Mouse (Mus musculus) monocyte, adult 2 months (primary cell): ENCODE results near the gene Gm7954.
"Not testable (repeated sequence)": the region's sequence is repeated elsewhere in the genome, so short reads cannot be mapped to it uniquely, and the experiment has no call there.

Experiments used
- DNase-seq, 2 experiments: peaks; one replicate each; pipeline ENCODE4 v3.0.0; 2022; ENCODE audit warnings: low spot score in 2 of 2, low read depth in 1 of 2

Gene Gm7954

GRCm38 (mm10) chr14:41453418-41453817, at the start of gene Gm7954:
Gene Gm7954 (minus strand): TSS chr14:41453518.
- DNase-seq: not testable (repeated sequence)

DNA sequence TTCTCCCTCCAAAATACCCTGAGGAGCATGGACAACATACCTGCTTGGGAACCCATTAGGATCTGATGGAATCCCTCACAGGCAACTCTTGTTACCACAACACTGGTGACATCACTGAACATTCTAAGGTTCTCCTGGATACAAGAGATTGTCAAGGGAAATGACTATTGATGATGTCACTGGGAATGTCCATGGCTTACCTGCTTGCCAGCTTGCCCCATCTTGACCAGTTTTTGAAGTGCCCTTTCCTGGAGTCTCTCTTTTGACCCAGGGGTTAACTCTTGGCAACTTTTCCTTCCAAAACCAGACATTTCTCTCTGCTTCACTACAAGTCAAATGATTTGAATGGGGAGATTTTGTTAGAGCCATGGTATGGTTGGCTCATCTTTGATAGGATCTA, 36.1 kb upstream of the Gm7954 start, which contains the start of gene Gm3486:
Gene Gm3486, minus strand, starts transcription at position 101 of the 400 bp plus-strand sequence.
- not testable (repeated sequence) for DNase-seq

DNA sequence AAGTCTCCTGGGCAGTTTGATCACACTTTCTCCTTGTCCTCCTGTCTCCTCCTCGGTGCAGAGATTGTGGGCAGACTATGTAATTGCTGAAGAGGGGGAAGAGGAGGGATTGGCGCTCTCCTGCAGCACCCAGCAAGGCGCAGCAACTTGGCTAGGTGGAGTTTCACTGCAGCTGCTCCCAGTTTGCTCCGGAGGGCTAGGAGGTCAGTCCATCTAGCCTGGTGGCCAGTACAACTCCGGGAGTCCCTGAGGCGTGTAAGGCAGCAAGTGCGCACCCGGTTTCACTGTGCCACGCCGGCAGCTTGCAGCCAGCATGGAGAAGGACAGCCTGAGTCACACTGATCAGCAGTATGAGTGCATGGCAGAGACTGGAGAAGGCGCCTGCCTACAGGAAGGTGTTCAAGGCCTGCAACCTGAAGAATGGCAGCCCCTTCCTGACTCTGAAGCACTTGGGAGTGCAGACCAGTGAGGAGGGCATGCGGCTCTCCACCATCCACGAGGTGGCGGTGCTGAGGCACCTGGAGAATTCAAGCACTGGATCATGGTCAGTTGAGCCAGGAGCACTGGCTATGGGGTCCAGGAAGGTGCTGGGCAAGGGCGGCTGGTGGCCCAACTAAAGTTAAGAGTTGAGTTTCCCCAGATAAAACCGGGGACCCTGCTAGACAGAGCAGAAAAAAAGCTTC, 27.8 kb downstream of the Gm7954 start:
- not testable (repeated sequence) for DNase-seq

GRCm38 (mm10) chr14:41424694-41425093, 28.6 kb downstream of the Gm7954 start:
- DNase-seq: not testable (repeated sequence)

DNA sequence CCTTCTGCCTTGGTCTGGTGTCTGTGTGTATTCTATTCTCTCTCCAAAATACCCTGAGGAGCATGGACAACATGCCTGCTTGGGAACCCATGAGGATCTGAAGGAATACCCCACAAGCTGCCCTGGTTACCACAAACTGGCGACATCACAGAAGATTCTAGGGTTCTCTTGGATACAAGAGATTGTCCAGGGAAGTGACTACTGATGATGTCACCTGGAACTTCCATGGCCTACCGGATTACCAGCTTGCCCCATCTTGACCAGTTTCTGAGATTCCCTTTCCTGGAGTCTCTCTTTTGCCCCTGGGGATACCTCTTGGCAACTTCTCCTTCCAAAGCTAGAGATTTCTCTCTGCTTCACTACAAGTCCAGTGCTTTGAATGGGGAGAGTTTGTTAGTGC, 45.1 kb downstream of the Gm7954 start, which contains the start of gene Gm6482:
Gene Gm6482, minus strand, starts transcription at position 101 of the 400 bp plus-strand sequence.
- not testable (repeated sequence) for DNase-seq
